Mouse (Mus musculus) MEL (cell line): ENCODE results near the gene Rnf149. TPM values are rescaled to one million over a fixed set of nuclear protein-coding genes. Genes with fewer than 3 reads are reported as not detected.

Source experiments
- DNase-seq: peaks from one replicate; pipeline ENCODE4 v3.0.0; 2011; ENCODE audit warnings: low read depth, low spot score
- H3K27ac ChIP-seq: 2 replicates; pipeline ENCODE4 v1.5.1; 2012; ENCODE audit warnings: low read depth, mild to moderate bottlenecking, control low read depth, low read length, moderate library complexity; ENCODE audit not compliant: control insufficient read depth
- H3K27me3 ChIP-seq, 2 experiments: fragments of 150-350 bp in 1 of 2; sonication (generic) in 1 of 2; 2 replicates each; pipeline ENCODE4 v1.6.1; 2012; ENCODE audit warnings: low read length in 2 of 2, mild to moderate bottlenecking in 2 of 2, improper control_type of control experiment in 1 of 2, moderate library complexity in 1 of 2; ENCODE audit not compliant: insufficient read depth in 2 of 2, control insufficient read depth in 1 of 2
- H3K36me3 ChIP-seq, 2 experiments: 2 replicates each; pipeline ENCODE4 v1.6.1; 2012 to 2014; ENCODE audit warnings: low read length in 2 of 2, improper control_type of control experiment in 1 of 2, inconsistent platforms in 1 of 2, mild to moderate bottlenecking in 1 of 2; ENCODE audit not compliant: insufficient read depth in 2 of 2, control insufficient read depth in 1 of 2
- H3K4me1 ChIP-seq, 2 experiments: fragments of 150-350 bp in 1 of 2; sonication (generic) in 1 of 2; 2 replicates each; pipeline ENCODE4 v1.6.1; 2012; ENCODE audit warnings: low read length in 2 of 2, improper control_type of control experiment in 1 of 2, mild to moderate bottlenecking in 1 of 2; ENCODE audit not compliant: insufficient read depth in 2 of 2, control insufficient read depth in 1 of 2
- H3K4me3 ChIP-seq, 2 experiments: fragments of 150-350 bp in 1 of 2; sonication (generic) in 1 of 2; 2 replicates each; pipeline ENCODE4 v1.5.1; 2012; ENCODE audit warnings: low read depth in 2 of 2, low read length in 2 of 2, mild to moderate bottlenecking in 2 of 2, moderate library complexity in 2 of 2, control low read depth in 1 of 2, improper control_type of control experiment in 1 of 2; ENCODE audit not compliant: control insufficient read depth in 1 of 2, insufficient read depth in 1 of 2
- H3K79me2 ChIP-seq: 2 replicates; pipeline ENCODE4 v1.6.1; 2012; ENCODE audit warnings: mild to moderate bottlenecking, low read length, moderate library complexity; ENCODE audit not compliant: control insufficient read depth, poor library complexity, insufficient read depth
- H3K9ac ChIP-seq: 2 replicates; pipeline ENCODE4 v1.6.1; 2012; ENCODE audit warnings: low read depth, mild to moderate bottlenecking, control low read depth, low read length, moderate library complexity; ENCODE audit not compliant: control insufficient read depth, poor library complexity, severe bottlenecking
- H3K9me3 ChIP-seq: fragments of 150-350 bp; sonication (generic); replicated peaks from 2 replicates; pipeline ENCODE4 v1.6.1; 2012; ENCODE audit warnings: mild to moderate bottlenecking, low read length, improper control_type of control experiment, moderate library complexity; ENCODE audit not compliant: insufficient read depth
- CHD1 ChIP-seq: IDR thresholded peaks from 2 replicates; pipeline ENCODE4 v1.6.1; 2012; ENCODE audit warnings: low read depth, mild to moderate bottlenecking, inconsistent platforms, low read length, improper control_type of control experiment
- EP300 ChIP-seq, 2 experiments: IDR thresholded peaks; 2 replicates each; pipeline ENCODE4 v1.6.1; 2011; ENCODE audit warnings: improper control_type of control experiment in 2 of 2, low read length in 2 of 2, low read depth in 1 of 2, mild to moderate bottlenecking in 1 of 2
- ETS1 ChIP-seq: IDR thresholded peaks from 2 replicates; pipeline ENCODE4 v1.6.1; 2012; ENCODE audit warnings: low read depth, mild to moderate bottlenecking, inconsistent platforms, low read length, improper control_type of control experiment, moderate library complexity
- GABPA ChIP-seq: IDR thresholded peaks from 2 replicates; pipeline ENCODE4 v1.6.1; 2012; ENCODE audit warnings: low read depth, mild to moderate bottlenecking, inconsistent platforms, low read length, improper control_type of control experiment, moderate library complexity
- GATA1 ChIP-seq: IDR thresholded peaks from 2 replicates; pipeline ENCODE4 v1.6.1; 2011; ENCODE audit warnings: low read depth, low read length, improper control_type of control experiment
- JUND ChIP-seq: IDR thresholded peaks from 2 replicates; pipeline ENCODE4 v1.6.1; 2011; ENCODE audit warnings: low read depth, mild to moderate bottlenecking, improper control_type of control experiment, low read length
- KAT2A ChIP-seq: conservative IDR thresholded peaks from 2 replicates; pipeline ENCODE4 v1.6.1; 2012; ENCODE audit warnings: low read depth, low read length, improper control_type of control experiment, inconsistent platforms
- MAFK ChIP-seq: IDR thresholded peaks from 2 replicates; pipeline ENCODE4 v1.6.1; 2011; ENCODE audit warnings: low read depth, mild to moderate bottlenecking, low read length, improper control_type of control experiment, borderline replicate concordance
- MAX ChIP-seq: IDR thresholded peaks from 2 replicates; pipeline ENCODE4 v1.6.1; 2011; ENCODE audit warnings: low read length, improper control_type of control experiment
- MAZ ChIP-seq: IDR thresholded peaks from 2 replicates; pipeline ENCODE4 v1.6.1; 2012; ENCODE audit warnings: low read depth, mild to moderate bottlenecking, inconsistent platforms, low read length, improper control_type of control experiment
- MEF2A ChIP-seq: IDR thresholded peaks from 2 replicates; pipeline ENCODE4 v1.6.1; 2014; ENCODE audit warnings: low read depth, mild to moderate bottlenecking, inconsistent platforms, low read length, improper control_type of control experiment; ENCODE audit not compliant: poor library complexity, insufficient replicate concordance, severe bottlenecking; ENCODE audit errors: extremely low read depth
- MYC ChIP-seq: IDR thresholded peaks from 2 replicates; pipeline ENCODE4 v1.6.1; 2011; ENCODE audit warnings: low read depth, mild to moderate bottlenecking, low read length, improper control_type of control experiment, moderate library complexity
- NRF1 ChIP-seq: IDR thresholded peaks from 2 replicates; pipeline ENCODE4 v1.6.1; 2014; ENCODE audit warnings: low read depth, mild to moderate bottlenecking, inconsistent platforms, low read length, improper control_type of control experiment, moderate library complexity; ENCODE audit not compliant: poor library complexity, insufficient read depth, severe bottlenecking
- RCOR1 ChIP-seq: IDR thresholded peaks from 2 replicates; pipeline ENCODE4 v1.6.1; 2012; ENCODE audit warnings: low read depth, mild to moderate bottlenecking, inconsistent platforms, low read length, improper control_type of control experiment
- SIN3A ChIP-seq: IDR thresholded peaks from 2 replicates; pipeline ENCODE4 v1.6.1; 2012; ENCODE audit warnings: low read length, improper control_type of control experiment, inconsistent platforms
- TBP ChIP-seq: IDR thresholded peaks from 2 replicates; pipeline ENCODE4 v1.8.0; 2011; ENCODE audit warnings: low read depth, low read length, improper control_type of control experiment
- USF2 ChIP-seq, 2 experiments: IDR thresholded peaks; 2 replicates each; pipeline ENCODE4 v1.6.1; 2011 to 2012; ENCODE audit warnings: improper control_type of control experiment in 2 of 2, low read length in 2 of 2, borderline replicate concordance in 1 of 2, inconsistent platforms in 1 of 2, low read depth in 1 of 2, mild to moderate bottlenecking in 1 of 2; ENCODE audit not compliant: insufficient read depth in 1 of 2
- polyA plus RNA-seq, 2 experiments: library from polyadenylated mRNA; stranded (reverse) in 1 of 2; unstranded in 1 of 2; fragments of >175 nt in 1 of 2; fragments of >200 nt in 1 of 2; gene quantifications; 2 replicates each; pipeline versions ENCODE4 v1.2.1 to v1.2.4; 2012; ENCODE audit warnings: low replicate concordance in 2 of 2, low read depth in 1 of 2; ENCODE audit not compliant: insufficient read length in 2 of 2, insufficient read depth in 1 of 2, missing spikeins in 1 of 2
- total RNA-seq: library from RNA; depleted of rRNA; stranded (reverse); fragments of 300-350 nt; gene quantifications from 2 replicates; pipeline ENCODE4 v1.2.3, GENCODE M21; 2012

Rnf149 gene
- total and polyA plus RNA-seq, 3 experiments: 37.1 to 46.4 TPM; not detected in 1

DNA sequence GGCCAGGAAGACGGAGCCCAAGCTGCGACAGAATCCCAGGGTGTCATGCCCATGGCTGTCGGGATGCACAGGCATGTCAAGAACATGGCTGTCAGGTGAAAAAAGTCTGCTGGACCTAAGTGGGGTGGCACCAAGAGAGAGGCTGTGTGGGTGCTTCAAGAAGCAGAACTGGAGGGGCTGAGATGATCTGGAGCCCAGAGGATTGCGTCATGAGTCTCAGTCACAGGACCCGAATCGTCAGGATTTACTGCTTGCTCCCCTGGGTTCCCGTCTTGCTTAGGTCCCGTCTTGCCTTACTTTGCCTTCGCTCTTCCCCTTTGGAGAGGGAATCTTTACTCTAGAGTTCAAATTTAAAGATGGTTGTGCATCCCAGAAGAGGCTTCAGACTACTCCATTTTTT, 6.0 kb upstream of the Rnf149 start:
- Histone ChIP-seq H3K27ac (no peak overlapping the region), H3K4me1 (peaks cover 0 to 3% of the 10 kb centered on the region in 2 experiments; a peak in 2 of 4 replicates), H3K79me2 (no peaks in the 10 kb centered on the region), H3K27me3 (peaks cover 0 to 2% of the 10 kb centered on the region in 2 experiments; a peak in 2 of 4 replicates), H3K36me3 (peaks cover 0 to 16% of the 10 kb centered on the region in 2 experiments; a peak in 2 of 4 replicates), H3K4me3 (no peak overlapping the region), H3K9me3 (no peaks in the 10 kb centered on the region), H3K9ac (no peak overlapping the region)
- TF ChIP-seq GATA1 (no peak), GABPA (no peak), CHD1 (no peak), EP300 (IDR thresholded peaks at IDR 0.05; ENCODE audit: low read depth in 1 of 2, low read length in 2 of 2) (no peak), USF2 (IDR thresholded peaks at IDR 0.05; ENCODE audit: borderline replicate concordance in 1 of 2, insufficient read depth in 1 of 2, low read depth in 1 of 2, low read length in 2 of 2) (no peak), RCOR1 (no peak), MAX (no peak), MAFK (no peak), MEF2A (no peak)
- DNase-seq: no peak

DNA sequence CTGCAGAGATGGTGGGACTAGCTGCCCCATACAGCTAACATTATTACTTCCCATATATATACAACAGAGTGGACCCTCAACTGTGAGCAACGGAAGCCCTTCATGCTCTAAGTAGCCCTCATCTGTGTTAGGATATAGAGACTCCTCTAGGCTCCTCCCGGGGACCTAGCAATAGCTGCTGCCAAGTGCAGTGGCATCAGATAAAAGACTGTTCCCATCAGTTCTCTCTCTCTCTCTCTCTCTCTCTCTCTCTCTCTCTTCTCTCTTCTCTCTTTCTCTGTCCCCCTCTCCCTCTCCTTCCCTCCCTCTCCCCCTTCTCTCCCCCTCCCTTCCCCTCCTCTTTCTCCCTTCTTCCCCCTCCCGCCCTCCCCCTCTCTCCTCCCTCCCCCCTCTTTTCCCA, 4.0 kb upstream of the Rnf149 start:
- H3K4me3 ChIP-seq: no peak overlapping the region
- DNase-seq: peak; percentile 47
- TF ChIP-seq NRF1 (no peak), TBP (no peak), JUND (peak; percentile 86), MAX (no peak), KAT2A (no peak), MAZ (peak; percentile 40; the same call in 1 of the 2 replicates), ETS1 (0 out of 2 replicates have a peak, but pooled peaks have one; percentile 23), MYC (no peak), SIN3A (no peak), GATA1 (peak; percentile 54)
- TF ChIP-seq, all 39 proteins: peak for 4
- H3K27ac ChIP-seq: no peak overlapping the region
- H3K27me3 ChIP-seq: peaks cover 0 to 2% of the 10 kb centered on the region in 2 experiments; a peak in 2 of 4 replicates
- peaks cover 3% of the 10 kb centered on the region in 2 experiments for H3K4me1 ChIP-seq
- H3K9ac ChIP-seq: no peak overlapping the region
- H3K79me2 ChIP-seq: peaks cover 9% of the 10 kb centered on the region
- no peaks in the 10 kb centered on the region for H3K9me3 ChIP-seq
- peaks cover 0 to 19% of the 10 kb centered on the region in 2 experiments; a peak in 2 of 4 replicates for H3K36me3 ChIP-seq
